Mouse (Mus musculus) lung, postnatal 0 days (tissue): Measurements from ENCODE around the gene Brd3. TPM values are rescaled to one million over a fixed set of nuclear protein-coding genes. Genes with fewer than 3 reads are reported as not detected.
A peak's percentile ranks its signal among the peaks of the same experiment; 100 is the strongest.

Source experiments
- ATAC-seq: fragments of 200-750 bp; cut with Nextera tagmentation; 2 replicates; pipeline ENCODE4 v1.8.0; 2017; ENCODE audit warnings: moderate library complexity
- DNase-seq: peaks from one replicate; pipeline ENCODE4 v3.0.0-alpha.2; 2016; ENCODE audit warnings: low spot score
- H3K27ac ChIP-seq: fragments of 300-500 bp; sonication (generic); 2 replicates; pipeline ENCODE4 v1.5.1; 2014; ENCODE audit warnings: antibody characterized with exemption, mild to moderate bottlenecking, low read length, mixed read lengths
- H3K27me3 ChIP-seq: fragments of 300-500 bp; sonication (generic); replicated peaks from 2 replicates; pipeline ENCODE4 v1.6.1; 2014; ENCODE audit warnings: low read length, mixed read lengths; ENCODE audit not compliant: insufficient read depth
- H3K36me3 ChIP-seq: fragments of 300-500 bp; sonication (generic); 2 replicates; pipeline ENCODE4 v1.6.1; 2014; ENCODE audit warnings: low read length, mixed read lengths; ENCODE audit not compliant: insufficient read depth
- H3K4me1 ChIP-seq: fragments of 300-500 bp; sonication (generic); 2 replicates; pipeline ENCODE4 v1.6.1; 2014; ENCODE audit warnings: antibody characterized with exemption, low read depth, low read length, mixed read lengths; ENCODE audit not compliant: insufficient read depth
- H3K4me2 ChIP-seq: fragments of 300-500 bp; sonication (generic); replicated peaks from 2 replicates; pipeline ENCODE4 v1.6.1; 2014; ENCODE audit warnings: low read depth, mild to moderate bottlenecking, low read length, moderate library complexity, mixed read lengths
- H3K4me3 ChIP-seq: fragments of 300-500 bp; sonication (generic); 2 replicates; pipeline ENCODE4 v1.5.1; 2014; ENCODE audit warnings: low read depth, low read length
- H3K9ac ChIP-seq: fragments of 300-500 bp; sonication (generic); replicated peaks from 2 replicates; pipeline ENCODE4 v1.6.1; 2014; ENCODE audit warnings: low read depth, mild to moderate bottlenecking
- H3K9me3 ChIP-seq: fragments of 300-500 bp; sonication (generic); 2 replicates; pipeline ENCODE4 v1.6.1; 2016; ENCODE audit warnings: low read length, mixed read lengths
- CTCF ChIP-seq: IDR thresholded peaks from 2 replicates; pipeline ENCODE4 v1.5.1; 2016; ENCODE audit warnings: antibody characterized with exemption, mild to moderate bottlenecking
- EP300 ChIP-seq: IDR thresholded peaks from 2 replicates; pipeline ENCODE4 v1.6.1; 2016; ENCODE audit warnings: antibody characterized with exemption, mild to moderate bottlenecking, control low read depth
- WGBS: fragments of 180-500 bp; shearing (Covaris S2); extraction: QIAGEN DNeasy Blood & Tissue Kit; methylation state at CpG from one replicate; pipeline ENCODE4 v1.1.7; 2014; 5-methylcytosine and 5-hydroxymethylcytosine counted together
- polyA plus RNA-seq: library from polyadenylated mRNA; unstranded; fragments of >200 nt; fragmentation: Nextera tagmentation; extraction: Ambion mirVana; gene quantifications from 2 replicates; pipeline ENCODE4 v1.2.1, GENCODE M21; 2015

Gene Brd3
- polyA plus RNA-seq, 1 experiment from 2014 or later: 47.5 TPM

- Histone ChIP-seq H3K4me1 (no peaks in the 10 kb centered on the region), H3K36me3 (peaks cover 49% of the 10 kb centered on the region), H3K4me3 (no peak overlapping the region), H3K27me3 (no peaks in the 10 kb centered on the region), H3K27ac (no peak overlapping the region), H3K9ac (no peak overlapping the region), H3K9me3 (no peaks in the 10 kb centered on the region), H3K4me2 (no peak overlapping the region)
- WGBS: 86% methylated on average over 5 of the region's 5 CpGs
- ATAC-seq (no peak), DNase-seq (no peak)
- no peak for TF ChIP-seq CTCF
- no peak for TF ChIP-seq EP300
These were observed 47.3 kb downstream of the Brd3 start for GRCm38 (mm10) chr2:27460163-27460562.

GRCm38 (mm10) chr2:27459735-27460134, 47.7 kb downstream of the Brd3 start:
- 89% methylated on average over 7 of the region's 7 CpGs for whole genome bisulfite sequencing
- Histone ChIP-seq H3K27me3 (no peaks in the 10 kb centered on the region), H3K4me1 (no peaks in the 10 kb centered on the region), H3K27ac (no peak overlapping the region), H3K36me3 (peaks cover 52% of the 10 kb centered on the region), H3K9ac (no peak overlapping the region), H3K4me2 (no peak overlapping the region), H3K9me3 (no peaks in the 10 kb centered on the region), H3K4me3 (no peak overlapping the region)
- no peak for TF ChIP-seq EP300
- TF ChIP-seq CTCF: no peak
- ATAC-seq (no peak), DNase-seq (no peak)

GRCm38 (mm10) chr2:27450226-27450625, 57.2 kb downstream of the Brd3 start:
- Histone ChIP-seq H3K4me1 (no peaks in the 10 kb centered on the region), H3K9me3 (no peaks in the 10 kb centered on the region), H3K9ac (no peak overlapping the region), H3K27me3 (no peaks in the 10 kb centered on the region), H3K4me3 (no peak overlapping the region), H3K36me3 (peaks cover 53% of the 10 kb centered on the region), H3K4me2 (no peak overlapping the region), H3K27ac (no peak overlapping the region)
- ATAC-seq: no peak
- DNase-seq: no peak
- no peak for TF ChIP-seq CTCF
- TF ChIP-seq EP300: no peak
- 74% methylated on average over 14 of the region's 14 CpGs for WGBS

GRCm38 (mm10) chr2:27447782-27448181, 59.7 kb downstream of the Brd3 start:
- Histone ChIP-seq H3K9me3 (no peaks in the 10 kb centered on the region), H3K27me3 (no peaks in the 10 kb centered on the region), H3K9ac (no peak overlapping the region), H3K36me3 (peaks cover 41% of the 10 kb centered on the region), H3K4me1 (no peaks in the 10 kb centered on the region), H3K4me2 (no peak overlapping the region), H3K4me3 (no peak overlapping the region), H3K27ac (no peak overlapping the region)
- ATAC-seq (no peak), DNase-seq (no peak)
- whole genome bisulfite sequencing: 84% methylated on average over 5 of the region's 5 CpGs
- TF ChIP-seq CTCF (peak; percentile 40; the same call in 1 of the 2 replicates), EP300 (no peak)

GRCm38 (mm10) chr2:27446812-27447211, 60.6 kb downstream of the Brd3 start:
- peaks cover 35% of the 10 kb centered on the region for H3K36me3 ChIP-seq
- H3K9me3 ChIP-seq: no peaks in the 10 kb centered on the region
- H3K4me1 ChIP-seq: no peaks in the 10 kb centered on the region
- no peak overlapping the region for H3K9ac ChIP-seq
- H3K4me3 ChIP-seq: no peak overlapping the region
- H3K27me3 ChIP-seq: no peaks in the 10 kb centered on the region
- TF ChIP-seq CTCF (no peak), EP300 (no peak)
- WGBS: 89% methylated on average over 8 of the region's 8 CpGs
- ATAC-seq (no peak), DNase-seq (no peak)
- no peak overlapping the region for H3K27ac ChIP-seq
- no peak overlapping the region for H3K4me2 ChIP-seq

- peaks cover 33% of the 10 kb centered on the region for H3K36me3 ChIP-seq
- H3K27ac ChIP-seq: no peak overlapping the region
- no peak for TF ChIP-seq EP300
- no peak for TF ChIP-seq CTCF
- H3K27me3 ChIP-seq: no peaks in the 10 kb centered on the region
- ATAC-seq (no peak), DNase-seq (no peak)
- H3K4me1 ChIP-seq: no peaks in the 10 kb centered on the region
- no peaks in the 10 kb centered on the region for H3K9me3 ChIP-seq
- H3K9ac ChIP-seq: no peak overlapping the region
- 83% methylated on average over 3 of the region's 3 CpGs for WGBS
- no peak overlapping the region for H3K4me2 ChIP-seq
- no peak overlapping the region for H3K4me3 ChIP-seq
These were observed 61.6 kb downstream of the Brd3 start for GRCm38 (mm10) chr2:27445910-27446309.

GRCm38 (mm10) chr2:27443450-27443708, 64.1 kb downstream of the Brd3 start:
- Histone ChIP-seq H3K4me2 (no peak overlapping the region), H3K27ac (no peak overlapping the region), H3K4me3 (no peak overlapping the region), H3K4me1 (no peaks in the 10 kb centered on the region), H3K36me3 (peaks cover 15% of the 10 kb centered on the region; the same call in 1 of the 2 replicates), H3K27me3 (no peaks in the 10 kb centered on the region), H3K9ac (no peak overlapping the region), H3K9me3 (no peaks in the 10 kb centered on the region)
- TF ChIP-seq CTCF (no peak), EP300 (no peak)
- WGBS: 77% methylated on average over 5 of the region's 5 CpGs
- ATAC-seq (no peak), DNase-seq (no peak)
